Mouse (Mus musculus) embryonic fibroblast, embryonic 13.5 days (primary cell): ENCODE data around the gene Robo1. TPM values are rescaled to one million over a fixed set of nuclear protein-coding genes. Genes with fewer than 3 reads are reported as not detected.

Source experiments
- H3K27ac ChIP-seq: 2 replicates; pipeline ENCODE4 v1.5.1; 2012; ENCODE audit warnings: low read length, control low read depth, inconsistent platforms; ENCODE audit not compliant: insufficient read depth
- H3K4me1 ChIP-seq: 2 replicates; pipeline ENCODE4 v1.6.1; 2011; ENCODE audit warnings: low read length; ENCODE audit not compliant: control insufficient read depth, insufficient read depth
- H3K4me3 ChIP-seq: 2 replicates; pipeline ENCODE4 v1.5.1; 2011; ENCODE audit warnings: mild to moderate bottlenecking, control low read depth, low read length; ENCODE audit not compliant: insufficient read depth
- CTCF ChIP-seq: IDR thresholded peaks from 2 replicates; pipeline ENCODE4 v1.5.1; 2011; ENCODE audit warnings: mild to moderate bottlenecking, control low read depth, low read length, moderate library complexity, borderline replicate concordance; ENCODE audit not compliant: insufficient read depth
- POLR2A ChIP-seq: IDR thresholded peaks from 2 replicates; pipeline ENCODE4 v1.6.1; 2011; ENCODE audit warnings: low read depth, mild to moderate bottlenecking, control low read depth, low read length, moderate library complexity
- polyA plus RNA-seq: library from polyadenylated mRNA; stranded (reverse); fragments of >200 nt; gene quantifications from 2 replicates; pipeline ENCODE4 v1.2.4, GENCODE M21; 2011; ENCODE audit warnings: low read depth; ENCODE audit not compliant: missing spikeins, insufficient read length

The Robo1 gene
- polyA plus RNA-seq, 1 experiment: 29.7 TPM

DNA sequence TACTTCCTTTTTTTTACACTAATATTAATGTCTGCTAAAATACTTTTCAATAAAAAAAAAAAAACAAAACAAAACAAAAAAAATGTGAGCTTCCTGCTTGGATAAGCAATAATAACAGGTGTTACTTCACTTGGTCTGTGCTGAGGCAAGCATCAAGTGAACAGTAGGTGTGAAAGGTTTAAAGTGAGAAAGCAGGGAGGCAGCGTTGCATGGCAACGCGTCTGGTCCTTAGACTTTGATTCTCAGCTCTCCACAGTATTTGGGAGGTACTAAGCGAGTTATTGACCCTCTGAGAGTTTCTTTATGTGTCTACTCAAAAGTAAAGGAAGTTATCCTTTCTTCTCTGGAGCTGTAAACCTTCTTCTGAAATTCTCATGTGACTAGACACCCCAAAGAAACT is 411.0 kb downstream of the Robo1 start:
- Histone ChIP-seq H3K4me1 (no peaks in the 10 kb centered on the region), H3K27ac (no peak overlapping the region), H3K4me3 (no peak overlapping the region)
- TF ChIP-seq CTCF (no peak), POLR2A (no peak)

DNA sequence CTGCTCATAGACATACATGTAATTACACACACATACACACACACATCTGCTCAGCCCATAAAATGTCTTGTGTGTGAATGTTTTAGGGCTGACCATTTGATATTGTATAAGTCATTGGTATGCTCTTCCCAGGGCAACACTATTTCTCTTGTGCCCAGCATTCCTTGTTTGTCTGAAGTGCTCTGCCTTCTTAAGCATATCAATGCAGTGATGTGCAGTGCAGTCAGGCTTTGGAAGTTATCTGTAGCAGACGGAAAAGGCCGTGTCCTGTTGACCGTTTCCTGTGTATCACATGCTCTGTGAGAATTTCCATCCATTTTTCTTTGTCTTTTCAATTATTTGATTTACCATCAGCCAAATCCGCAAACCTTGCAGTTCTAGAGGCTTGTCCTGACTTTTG is 412.9 kb downstream of the Robo1 start:
- no peak for TF ChIP-seq CTCF
- no peak for TF ChIP-seq POLR2A
- no peak overlapping the region for H3K27ac ChIP-seq
- no peak overlapping the region for H3K4me3 ChIP-seq
- no peaks in the 10 kb centered on the region for H3K4me1 ChIP-seq

DNA sequence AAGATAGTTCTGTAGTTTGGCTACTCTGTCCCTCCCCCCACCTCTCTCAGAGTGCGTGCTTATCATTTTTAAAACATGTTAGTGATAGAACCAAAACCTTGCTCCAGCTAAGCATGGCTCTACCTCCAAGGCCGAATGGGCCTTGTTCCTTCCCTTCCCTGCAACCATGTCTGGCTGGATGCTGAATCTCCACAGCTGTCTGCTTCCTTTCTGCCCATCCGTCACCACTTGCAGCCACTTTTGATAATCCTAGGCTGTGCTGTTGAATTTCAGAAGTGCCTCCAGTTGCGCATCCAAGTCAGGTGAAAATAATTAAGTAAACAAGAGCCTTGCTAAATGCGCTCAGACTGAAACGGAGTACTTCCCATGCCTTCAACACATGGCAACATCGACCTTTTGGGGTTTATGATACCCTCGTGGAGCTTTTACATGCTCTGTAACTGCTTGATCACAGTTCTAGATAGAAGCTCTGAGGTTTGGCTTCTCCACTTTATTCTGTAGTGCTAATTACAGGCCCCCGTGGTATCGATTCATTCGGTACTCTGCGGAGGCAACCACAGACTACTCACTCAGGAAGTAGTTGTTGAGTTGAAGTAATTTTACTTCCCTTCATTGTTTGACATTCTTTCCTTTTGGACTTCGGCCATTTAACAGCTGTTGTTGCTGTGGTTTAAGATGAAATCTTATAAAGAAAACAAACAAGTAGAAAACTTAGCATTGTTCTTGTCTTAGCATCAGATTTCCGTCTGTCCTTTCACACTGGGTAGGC is 413.8 kb downstream of the Robo1 start:
- Histone ChIP-seq H3K27ac (no peak overlapping the region), H3K4me3 (no peak overlapping the region), H3K4me1 (no peaks in the 10 kb centered on the region)
- no peak for TF ChIP-seq CTCF
- no peak for TF ChIP-seq POLR2A

DNA sequence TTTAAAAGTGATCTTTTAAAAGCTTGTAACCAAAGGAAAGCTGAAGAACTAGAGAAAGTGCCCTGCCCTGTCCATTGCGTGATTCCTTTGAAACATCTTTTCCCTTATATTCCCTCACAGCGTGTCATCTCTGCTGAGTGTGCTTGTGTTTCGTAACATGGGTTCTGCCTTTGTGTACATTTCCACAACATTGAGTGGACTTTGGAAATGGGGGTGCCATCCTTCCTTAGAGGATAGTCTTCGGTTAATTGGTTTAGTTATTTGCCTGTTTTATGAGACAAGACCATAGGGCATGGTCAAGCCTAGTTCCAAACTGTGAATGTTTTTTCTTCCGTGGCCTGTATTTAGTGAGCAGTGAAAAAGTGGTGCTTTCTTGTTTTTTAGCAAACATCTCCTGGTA is 426.1 kb downstream of the Robo1 start:
- no peak overlapping the region for H3K27ac ChIP-seq
- no peak overlapping the region for H3K4me3 ChIP-seq
- H3K4me1 ChIP-seq: no peaks in the 10 kb centered on the region
- no peak for TF ChIP-seq CTCF
- no peak for TF ChIP-seq POLR2A

DNA sequence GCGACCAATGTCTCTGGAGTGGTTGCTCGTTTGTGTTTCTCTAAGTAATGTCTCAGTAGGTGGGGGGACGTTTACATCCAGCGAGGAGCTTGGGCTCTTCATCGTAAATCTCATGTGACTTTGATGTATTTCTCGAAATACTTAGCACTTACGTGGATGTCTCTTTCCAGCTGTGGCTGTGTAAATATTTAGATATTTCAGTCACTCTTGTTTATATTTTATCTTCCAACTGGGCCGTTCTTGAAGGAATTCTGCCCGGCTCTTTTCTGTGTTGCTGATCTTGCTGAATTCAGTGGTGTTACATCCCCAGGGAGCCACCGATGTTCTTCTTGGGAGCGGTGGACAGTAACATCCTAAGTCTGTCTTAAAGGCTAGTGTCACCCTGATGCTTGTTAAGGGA is 427.1 kb downstream of the Robo1 start:
- no peaks in the 10 kb centered on the region for H3K4me1 ChIP-seq
- TF ChIP-seq POLR2A (no peak), CTCF (no peak)
- H3K27ac ChIP-seq: no peak overlapping the region
- H3K4me3 ChIP-seq: no peak overlapping the region

DNA sequence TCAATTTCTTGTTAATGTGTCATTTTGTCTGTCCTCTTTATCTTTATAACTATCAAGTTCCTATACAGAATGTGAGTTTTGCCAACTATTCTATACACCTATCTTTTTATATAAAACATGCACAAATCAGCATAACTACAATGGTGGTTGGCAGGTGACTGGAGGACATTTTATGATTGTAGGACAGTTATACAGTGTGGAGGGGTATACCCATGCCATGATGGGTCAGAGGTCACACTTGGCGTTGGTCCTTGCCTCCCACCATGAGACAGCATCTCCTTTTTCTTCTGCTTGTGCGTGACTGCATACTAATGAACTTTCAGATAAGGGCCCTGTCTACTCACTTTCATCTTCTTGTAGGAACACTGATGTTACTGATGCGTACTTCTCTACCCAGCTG is 427.5 kb downstream of the Robo1 start:
- TF ChIP-seq CTCF (no peak), POLR2A (no peak)
- no peak overlapping the region for H3K4me3 ChIP-seq
- H3K27ac ChIP-seq: no peak overlapping the region
- no peaks in the 10 kb centered on the region for H3K4me1 ChIP-seq

DNA sequence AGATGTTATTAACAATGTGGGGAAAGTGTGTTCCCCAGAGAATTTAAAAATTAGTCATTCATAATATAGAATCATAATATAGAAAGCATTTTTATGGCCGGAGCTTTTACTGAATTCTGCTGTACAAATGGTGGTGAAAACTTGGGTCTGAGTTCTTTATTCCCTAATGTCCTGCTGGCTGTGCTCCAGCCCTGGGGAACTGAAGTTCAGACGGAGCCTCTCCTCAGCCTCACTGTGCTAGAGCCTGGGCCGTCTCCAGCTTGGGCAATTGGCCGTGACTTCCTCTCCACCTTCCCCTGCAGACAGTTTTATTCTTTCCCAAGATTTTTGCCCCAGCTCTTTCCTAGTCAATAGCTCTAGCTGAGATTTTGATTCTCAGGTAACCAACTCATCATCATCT is 429.0 kb downstream of the Robo1 start:
- Histone ChIP-seq H3K4me1 (no peaks in the 10 kb centered on the region), H3K27ac (peak overlapping the region; percentile 29; the same call in 1 of the 2 replicates), H3K4me3 (no peak overlapping the region)
- TF ChIP-seq CTCF: no peak
- no peak for TF ChIP-seq POLR2A

DNA sequence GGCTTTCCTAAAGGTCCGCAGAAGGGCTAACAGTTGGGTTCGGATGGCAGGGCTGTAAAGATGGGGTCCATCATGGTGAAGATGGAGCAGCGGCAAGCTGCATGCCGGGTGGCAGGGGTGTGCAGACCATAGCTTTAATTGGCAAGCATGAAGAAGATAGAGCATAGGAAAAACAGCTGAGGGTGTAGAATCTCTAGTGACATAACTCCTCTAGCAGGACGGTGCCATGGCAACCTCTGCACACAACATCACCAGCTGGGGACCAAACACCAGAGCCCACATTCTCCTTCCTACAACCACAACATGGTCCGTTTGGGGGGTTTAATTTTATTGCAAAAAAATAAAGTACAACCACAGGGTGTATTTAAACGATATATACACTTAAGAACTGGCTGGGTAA is 432.1 kb downstream of the Robo1 start:
- Histone ChIP-seq H3K27ac (no peak overlapping the region), H3K4me1 (no peaks in the 10 kb centered on the region), H3K4me3 (no peak overlapping the region)
- no peak for TF ChIP-seq CTCF
- no peak for TF ChIP-seq POLR2A

DNA sequence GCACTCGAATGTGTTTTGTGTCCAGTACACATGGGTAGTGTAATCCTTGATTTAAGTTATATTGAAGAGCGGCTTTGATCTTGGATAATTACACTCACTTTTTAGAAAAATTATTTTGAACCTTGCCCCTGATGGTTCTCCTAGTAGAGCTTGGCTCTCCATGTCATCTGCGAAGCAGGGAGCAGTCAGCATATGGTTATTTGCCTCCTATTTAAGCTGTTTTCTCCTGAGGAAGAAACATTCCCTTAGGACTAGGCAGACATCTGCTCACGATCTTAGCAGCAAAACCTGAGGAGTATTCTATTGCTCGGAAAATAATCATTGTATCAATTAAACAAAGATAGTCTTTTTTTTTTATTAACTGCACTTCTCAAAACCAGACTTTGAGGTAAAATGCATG is 439.6 kb downstream of the Robo1 start:
- Histone ChIP-seq H3K4me1 (no peaks in the 10 kb centered on the region), H3K27ac (no peak overlapping the region), H3K4me3 (no peak overlapping the region)
- TF ChIP-seq POLR2A (no peak), CTCF (no peak)

DNA sequence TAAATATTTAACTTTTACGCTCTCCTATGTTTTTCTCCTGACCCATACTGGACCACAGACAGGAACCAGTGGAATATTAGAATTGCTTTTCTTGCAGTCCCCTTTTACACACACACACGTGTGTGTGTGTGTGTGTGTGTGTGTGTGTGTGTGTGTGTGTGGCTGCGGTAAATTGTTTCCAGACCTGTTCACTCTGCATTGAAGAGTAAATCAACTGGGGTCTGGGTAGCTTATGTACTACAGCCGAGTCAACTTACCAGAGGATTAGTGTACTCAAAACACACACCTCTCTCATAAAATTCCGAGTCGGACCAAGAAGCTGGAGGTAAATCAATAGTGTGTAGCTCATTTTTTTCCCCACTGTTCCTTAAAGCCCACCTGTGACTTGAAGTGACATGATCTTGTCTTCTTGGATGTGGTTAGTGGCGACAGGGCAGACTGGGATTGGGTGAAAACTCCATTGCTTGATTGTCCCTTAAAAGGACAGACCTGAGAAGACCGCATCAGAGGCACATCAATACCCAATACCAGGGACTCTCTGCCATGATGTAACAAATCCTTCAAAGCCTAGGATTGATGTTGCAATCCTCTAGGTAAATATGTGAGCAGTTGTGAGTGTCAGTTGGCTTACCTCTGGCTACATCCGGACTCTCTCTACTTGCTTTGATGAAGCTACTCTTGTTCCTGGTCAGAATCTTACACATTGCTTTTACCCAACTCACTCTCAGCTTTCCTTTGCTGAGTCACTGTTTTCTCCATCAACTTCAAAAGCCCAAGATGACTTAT is 457.2 kb downstream of the Robo1 start:
- Histone ChIP-seq H3K4me1 (peaks cover 3% of the 10 kb centered on the region; the same call in 1 of the 2 replicates), H3K4me3 (no peak overlapping the region), H3K27ac (no peak overlapping the region)
- TF ChIP-seq POLR2A (no peak), CTCF (no peak)
